Mouse (Mus musculus): ENCODE measurements at regions not wholly inside any gene's neighbourhood (a gene's known extent, or its start where the extent isn't known, plus 50 kb on each side); places are given as distances from the start of the nearest gene placed in this dataset.
A peak's percentile ranks its signal among the peaks of the same experiment; 100 is the strongest.

DNA sequence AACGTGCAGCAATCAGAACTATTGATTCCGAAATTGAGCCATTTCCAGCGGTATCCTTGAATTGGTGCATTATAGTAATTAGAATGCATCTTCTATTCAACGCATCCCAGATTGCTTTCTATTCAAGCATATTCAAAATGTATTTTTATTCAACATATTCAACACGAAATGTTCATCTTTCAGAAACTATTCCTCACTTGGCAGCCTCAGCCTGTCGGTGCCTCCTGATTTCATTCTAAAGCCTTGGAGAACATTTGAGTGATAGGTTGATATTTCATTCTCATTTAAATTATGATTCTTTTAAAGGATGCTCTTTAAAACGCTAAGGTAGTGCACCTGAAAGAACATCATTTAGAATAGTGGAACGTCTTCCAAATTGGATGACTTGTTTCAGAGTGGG is 73.1 kb upstream of the Acsl1 start:
- no peaks in the 10 kb centered on the region for H3K9me3 ChIP-seq (replicated peaks; ENCODE audit: control insufficient read depth, low read length)
- no peaks in the 10 kb centered on the region for H3K27me3 ChIP-seq (ENCODE audit: control insufficient read depth, insufficient read depth, low read depth, low read length)
- H3K27ac ChIP-seq (ENCODE audit: low read length) = no peak overlapping the region
- H3K4me2 ChIP-seq (ENCODE audit: low read depth, low read length) = no peak overlapping the region
- no peak overlapping the region for H3K9ac ChIP-seq (ENCODE audit: low read depth, low read length)
- H3K4me1 ChIP-seq (ENCODE audit: control insufficient read depth, low read depth, low read length) = no peaks in the 10 kb centered on the region
- 58% methylated on average over 8 of the region's 8 CpGs for WGBS (ENCODE audit: insufficient replicate concordance)
- H3K4me3 ChIP-seq (ENCODE audit: low read depth, low read length) = no peak overlapping the region
- no peaks in the 10 kb centered on the region for H3K36me3 ChIP-seq (ENCODE audit: control insufficient read depth, insufficient read depth)
- ATAC-seq (ENCODE audit: low read depth) = no peak

DNA sequence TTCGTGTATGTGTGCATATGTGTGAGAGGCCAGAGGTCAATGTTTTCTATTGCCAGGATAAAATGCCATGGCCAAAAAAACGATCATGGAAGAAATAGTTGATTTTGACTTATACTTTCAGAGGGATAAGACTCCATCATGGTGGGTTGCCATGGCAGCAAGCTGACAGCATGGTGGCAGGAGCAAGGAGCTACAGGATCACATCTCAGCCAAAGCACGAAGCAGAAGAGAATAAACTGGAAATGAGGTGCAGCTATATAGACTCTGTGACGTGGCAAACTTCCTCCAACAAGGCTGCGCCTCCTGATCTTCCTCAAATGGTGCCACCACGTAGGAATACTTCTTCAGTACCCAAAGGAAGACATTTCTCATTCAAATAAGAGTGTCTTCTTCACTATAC is 70.2 kb upstream of the Acsl1 start:
- Histone ChIP-seq H3K4me1 (ENCODE audit: control insufficient read depth, low read depth, low read length) (no peaks in the 10 kb centered on the region; the same call in 1 of the 2 replicates), H3K4me2 (ENCODE audit: low read depth, low read length) (no peak overlapping the region), H3K9me3 (replicated peaks; ENCODE audit: control insufficient read depth, low read length) (no peaks in the 10 kb centered on the region), H3K9ac (ENCODE audit: low read depth, low read length) (no peak overlapping the region), H3K4me3 (ENCODE audit: low read depth, low read length) (no peak overlapping the region), H3K27me3 (ENCODE audit: control insufficient read depth, insufficient read depth, low read depth, low read length) (no peaks in the 10 kb centered on the region), H3K27ac (ENCODE audit: low read length) (no peak overlapping the region), H3K36me3 (ENCODE audit: control insufficient read depth, insufficient read depth) (no peaks in the 10 kb centered on the region)
- no peak for ATAC-seq (ENCODE audit: low read depth)
- WGBS (ENCODE audit: insufficient replicate concordance) = 42% methylated on average over 6 of the region's 6 CpGs

DNA sequence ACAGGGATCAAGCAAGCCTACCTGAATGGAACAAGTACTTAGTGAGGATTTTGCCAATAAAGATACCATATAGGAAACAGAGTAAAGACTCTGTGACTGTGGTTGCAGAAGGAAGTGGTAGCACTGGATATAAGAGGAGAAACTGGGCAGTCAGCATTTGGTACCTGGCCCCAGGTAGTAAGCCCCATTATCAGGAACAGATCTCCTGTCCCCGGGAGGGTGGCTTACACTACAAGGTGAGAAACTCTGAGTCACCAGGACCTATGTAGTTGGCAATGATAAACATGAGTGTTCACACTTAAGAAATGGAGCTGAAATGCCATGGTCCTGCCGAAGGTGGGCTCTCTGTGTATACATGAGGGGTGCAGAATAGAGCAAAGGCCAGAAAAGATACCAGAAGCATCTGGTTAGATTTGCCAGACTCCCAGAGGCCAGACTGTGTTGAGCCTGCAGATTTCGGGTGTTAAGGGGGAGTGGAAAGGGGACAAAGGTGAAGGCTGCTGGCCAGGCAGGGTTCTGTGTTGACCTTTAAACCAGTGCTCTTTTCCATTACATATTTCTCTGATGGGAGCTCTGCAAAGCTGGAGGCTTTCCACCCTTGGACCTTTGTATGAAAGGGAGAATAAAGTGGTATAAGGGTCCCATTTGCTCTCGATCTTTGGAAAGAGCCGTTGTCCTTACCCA is 66.8 kb upstream of the Acsl1 start:
- H3K27me3 ChIP-seq (ENCODE audit: control insufficient read depth, insufficient read depth, low read depth, low read length) = no peaks in the 10 kb centered on the region
- H3K9me3 ChIP-seq (replicated peaks; ENCODE audit: control insufficient read depth, low read length) = no peaks in the 10 kb centered on the region
- no peaks in the 10 kb centered on the region for H3K36me3 ChIP-seq (ENCODE audit: control insufficient read depth, insufficient read depth)
- no peak overlapping the region for H3K4me2 ChIP-seq (ENCODE audit: low read depth, low read length)
- H3K27ac ChIP-seq (ENCODE audit: low read length) = peak overlapping the region; percentile 51
- 51% methylated on average over 5 of the region's 5 CpGs for WGBS (ENCODE audit: insufficient replicate concordance)
- no peaks in the 10 kb centered on the region; the same call in 1 of the 2 replicates for H3K4me1 ChIP-seq (ENCODE audit: control insufficient read depth, low read depth, low read length)
- ATAC-seq (ENCODE audit: low read depth) = peak; percentile 78
- H3K4me3 ChIP-seq (ENCODE audit: low read depth, low read length) = no peak overlapping the region
- no peak overlapping the region for H3K9ac ChIP-seq (ENCODE audit: low read depth, low read length)

DNA sequence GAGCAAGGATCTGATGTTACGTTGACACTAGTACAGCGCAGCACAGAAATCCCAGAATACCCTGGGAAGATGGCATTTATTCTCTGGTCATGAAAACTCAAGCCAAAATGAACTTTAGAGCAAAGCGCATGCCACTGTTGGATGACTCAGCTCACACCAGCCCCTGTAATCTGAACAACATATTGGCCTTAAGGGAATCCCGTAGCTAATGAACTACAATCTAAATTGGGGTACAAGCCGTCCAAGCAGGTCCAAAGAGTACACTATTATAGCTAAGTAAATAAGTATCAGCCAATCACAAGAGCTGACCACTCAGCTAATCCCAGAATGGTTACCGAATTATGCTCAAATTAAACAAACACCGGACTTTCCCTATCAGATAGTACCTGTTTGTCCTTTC is 62.0 kb upstream of the Acsl1 start:
- Histone ChIP-seq H3K4me2 (ENCODE audit: low read depth, low read length) (no peak overlapping the region), H3K4me1 (ENCODE audit: control insufficient read depth, low read depth, low read length) (no peaks in the 10 kb centered on the region; the same call in 1 of the 2 replicates), H3K4me3 (ENCODE audit: low read depth, low read length) (no peak overlapping the region), H3K27ac (ENCODE audit: low read length) (peak overlapping the region; percentile 58; the same call in 1 of the 2 replicates), H3K27me3 (ENCODE audit: control insufficient read depth, insufficient read depth, low read depth, low read length) (no peaks in the 10 kb centered on the region), H3K36me3 (ENCODE audit: control insufficient read depth, insufficient read depth) (no peaks in the 10 kb centered on the region), H3K9me3 (replicated peaks; ENCODE audit: control insufficient read depth, low read length) (no peaks in the 10 kb centered on the region), H3K9ac (ENCODE audit: low read depth, low read length) (no peak overlapping the region)
- peak; percentile 58 for ATAC-seq (ENCODE audit: low read depth)
- 74% methylated on average over 7 of the region's 7 CpGs for WGBS (ENCODE audit: insufficient replicate concordance)

DNA sequence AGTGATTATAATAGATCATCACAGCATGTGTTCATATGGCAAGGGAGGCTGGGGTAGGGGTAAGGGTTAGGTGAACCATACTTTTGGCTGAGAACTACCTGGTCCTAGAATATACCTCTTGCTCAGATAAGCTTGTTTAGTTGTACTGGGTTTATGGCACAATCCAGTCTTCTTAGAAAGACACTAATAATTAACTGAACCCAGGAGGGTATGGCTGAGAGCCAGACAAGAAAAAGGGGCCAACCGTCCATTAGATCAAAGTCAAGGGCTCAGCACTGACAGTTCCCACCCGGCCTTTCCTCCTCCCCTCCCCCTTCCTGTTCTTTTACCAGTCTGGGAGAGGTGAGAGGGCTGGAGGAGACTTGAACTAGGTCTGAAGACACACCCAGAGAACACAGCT is 61.5 kb upstream of the Acsl1 start:
- H3K27ac ChIP-seq (ENCODE audit: low read length) = peak overlapping the region; percentile 58; the same call in 1 of the 2 replicates
- ATAC-seq (ENCODE audit: low read depth) = peak; percentile 85
- WGBS (ENCODE audit: insufficient replicate concordance) = 19% methylated on average over 2 of the region's 2 CpGs

DNA sequence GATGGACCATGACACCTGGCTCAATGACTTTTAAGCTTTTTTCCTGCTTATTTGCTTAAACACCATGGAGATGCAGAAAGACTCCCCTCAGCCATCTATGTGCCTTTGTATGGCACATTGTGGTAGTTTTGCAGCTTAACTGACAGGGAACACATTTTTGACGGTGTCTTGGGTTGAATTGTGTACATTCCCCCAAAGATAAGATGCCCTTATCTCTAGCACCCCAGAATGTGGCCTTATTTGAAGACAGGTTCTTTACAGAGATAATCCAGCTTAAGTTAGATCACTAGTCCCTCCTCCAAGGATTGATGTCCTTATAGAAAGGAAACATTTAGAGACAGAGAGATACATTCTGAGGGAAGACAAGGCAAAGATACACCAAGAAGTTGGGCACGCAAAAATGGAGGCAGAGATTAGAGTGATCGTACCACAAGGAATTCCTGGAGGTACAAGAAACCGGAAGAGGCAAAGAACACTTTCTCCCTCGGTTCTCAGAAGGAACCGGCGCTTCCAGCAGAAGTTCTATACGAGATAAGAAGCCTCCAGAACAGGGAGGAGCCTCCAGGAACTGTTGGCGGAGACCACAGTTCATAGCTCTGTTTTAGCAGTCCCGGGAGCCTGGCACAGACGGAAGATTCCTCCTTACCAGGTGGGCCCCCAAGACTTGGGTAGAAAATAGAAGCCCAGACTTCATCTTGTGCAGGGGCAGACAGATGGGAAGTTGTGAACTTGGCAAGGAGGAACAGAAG is 58.8 kb upstream of the Acsl1 start:
- no peak overlapping the region for H3K27ac ChIP-seq (ENCODE audit: low read length)
- H3K27me3 ChIP-seq (ENCODE audit: control insufficient read depth, insufficient read depth, low read depth, low read length) = no peaks in the 10 kb centered on the region
- WGBS (ENCODE audit: insufficient replicate concordance) = 56% methylated on average over 11 of the region's 11 CpGs
- ATAC-seq (ENCODE audit: low read depth) = no peak
- H3K4me3 ChIP-seq (ENCODE audit: low read depth, low read length) = no peak overlapping the region
- H3K9ac ChIP-seq (ENCODE audit: low read depth, low read length) = no peak overlapping the region
- H3K4me2 ChIP-seq (ENCODE audit: low read depth, low read length) = no peak overlapping the region
- H3K36me3 ChIP-seq (ENCODE audit: control insufficient read depth, insufficient read depth) = no peaks in the 10 kb centered on the region
- no peaks in the 10 kb centered on the region for H3K9me3 ChIP-seq (replicated peaks; ENCODE audit: control insufficient read depth, low read length)
- no peaks in the 10 kb centered on the region; the same call in 1 of the 2 replicates for H3K4me1 ChIP-seq (ENCODE audit: control insufficient read depth, low read depth, low read length)

More for the DNA sequence above, 61.5 kb upstream of the Acsl1 start:
- no peak overlapping the region for H3K4me3 ChIP-seq (ENCODE audit: low read depth, low read length)
- no peaks in the 10 kb centered on the region; the same call in 1 of the 2 replicates for H3K4me1 ChIP-seq (ENCODE audit: control insufficient read depth, low read depth, low read length)
- no peaks in the 10 kb centered on the region for H3K36me3 ChIP-seq (ENCODE audit: control insufficient read depth, insufficient read depth)
- H3K4me2 ChIP-seq (ENCODE audit: low read depth, low read length) = no peak overlapping the region
- no peaks in the 10 kb centered on the region for H3K27me3 ChIP-seq (ENCODE audit: control insufficient read depth, insufficient read depth, low read depth, low read length)
- no peak overlapping the region for H3K9ac ChIP-seq (ENCODE audit: low read depth, low read length)
- no peaks in the 10 kb centered on the region for H3K9me3 ChIP-seq (replicated peaks; ENCODE audit: control insufficient read depth, low read length)

DNA sequence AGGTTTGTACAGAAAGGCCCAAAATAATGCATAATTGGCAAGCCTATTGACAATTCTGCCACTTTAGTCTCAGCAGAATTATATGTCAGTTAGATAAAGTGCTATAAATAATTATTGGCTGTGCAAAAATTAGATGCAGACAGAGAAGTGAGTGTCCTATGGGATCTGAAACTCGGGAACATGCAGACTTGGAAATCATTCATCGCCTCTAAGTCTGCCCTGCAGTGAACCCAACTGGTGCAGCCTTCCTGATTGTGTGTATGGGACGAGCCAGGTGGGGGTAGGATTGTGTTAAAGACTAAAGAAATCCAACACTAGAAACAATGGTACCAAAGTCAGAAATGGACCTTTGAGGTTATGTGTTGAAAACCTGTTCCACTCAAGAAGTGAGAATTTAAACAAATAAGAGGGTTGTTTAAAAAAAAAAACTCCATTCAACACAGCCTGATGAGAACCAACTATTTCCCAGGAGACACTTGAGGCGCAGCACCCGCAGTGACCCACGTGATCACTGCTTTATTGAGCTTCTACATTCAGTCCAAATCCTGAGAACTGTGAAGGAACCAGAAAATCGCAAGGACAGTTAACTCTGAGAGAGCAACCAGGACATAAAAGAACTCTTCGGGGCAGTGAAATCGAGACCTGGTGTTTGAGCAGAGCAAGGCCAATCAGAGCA is 57.4 kb upstream of the Acsl1 start:
- Histone ChIP-seq H3K27ac (ENCODE audit: low read length) (no peak overlapping the region), H3K4me1 (ENCODE audit: control insufficient read depth, low read depth, low read length) (no peaks in the 10 kb centered on the region; the same call in 1 of the 2 replicates), H3K9me3 (replicated peaks; ENCODE audit: control insufficient read depth, low read length) (no peaks in the 10 kb centered on the region), H3K4me2 (ENCODE audit: low read depth, low read length) (no peak overlapping the region), H3K4me3 (ENCODE audit: low read depth, low read length) (no peak overlapping the region), H3K36me3 (ENCODE audit: control insufficient read depth, insufficient read depth) (no peaks in the 10 kb centered on the region), H3K9ac (ENCODE audit: low read depth, low read length) (no peak overlapping the region), H3K27me3 (ENCODE audit: control insufficient read depth, insufficient read depth, low read depth, low read length) (no peaks in the 10 kb centered on the region)
- ATAC-seq (ENCODE audit: low read depth) = no peak
- WGBS (ENCODE audit: insufficient replicate concordance) = 66% methylated on average over 9 of the region's 9 CpGs

DNA sequence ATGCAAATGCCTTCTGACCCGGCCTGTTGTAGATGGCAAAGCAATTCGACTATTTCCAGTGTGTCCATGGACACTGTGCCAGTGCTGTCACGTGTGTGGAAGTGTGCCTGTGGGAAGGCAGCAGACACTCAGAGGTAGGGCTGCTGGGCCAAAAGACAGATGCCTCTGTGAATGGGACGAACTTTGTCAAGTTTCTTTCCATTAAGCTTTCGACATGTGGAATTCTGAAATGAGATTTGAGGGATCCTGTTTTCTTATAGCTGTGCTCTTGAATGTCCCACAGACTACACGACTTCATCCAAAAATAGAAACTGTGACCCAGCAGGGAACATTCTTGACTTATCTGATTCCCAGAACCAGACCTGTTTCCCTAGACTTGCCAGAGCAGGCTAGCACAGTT is 56.0 kb upstream of the Acsl1 start:
- H3K9ac ChIP-seq (ENCODE audit: low read depth, low read length) = no peak overlapping the region
- ATAC-seq (ENCODE audit: low read depth) = no peak
- no peaks in the 10 kb centered on the region for H3K4me1 ChIP-seq (ENCODE audit: control insufficient read depth, low read depth, low read length)
- H3K9me3 ChIP-seq (replicated peaks; ENCODE audit: control insufficient read depth, low read length) = no peaks in the 10 kb centered on the region
- H3K27me3 ChIP-seq (ENCODE audit: control insufficient read depth, insufficient read depth, low read depth, low read length) = no peaks in the 10 kb centered on the region
- no peaks in the 10 kb centered on the region for H3K36me3 ChIP-seq (ENCODE audit: control insufficient read depth, insufficient read depth)
- H3K27ac ChIP-seq (ENCODE audit: low read length) = no peak overlapping the region
- H3K4me2 ChIP-seq (ENCODE audit: low read depth, low read length) = no peak overlapping the region
- 63% methylated on average over 6 of the region's 6 CpGs for WGBS (ENCODE audit: insufficient replicate concordance)
- H3K4me3 ChIP-seq (ENCODE audit: low read depth, low read length) = no peak overlapping the region

DNA sequence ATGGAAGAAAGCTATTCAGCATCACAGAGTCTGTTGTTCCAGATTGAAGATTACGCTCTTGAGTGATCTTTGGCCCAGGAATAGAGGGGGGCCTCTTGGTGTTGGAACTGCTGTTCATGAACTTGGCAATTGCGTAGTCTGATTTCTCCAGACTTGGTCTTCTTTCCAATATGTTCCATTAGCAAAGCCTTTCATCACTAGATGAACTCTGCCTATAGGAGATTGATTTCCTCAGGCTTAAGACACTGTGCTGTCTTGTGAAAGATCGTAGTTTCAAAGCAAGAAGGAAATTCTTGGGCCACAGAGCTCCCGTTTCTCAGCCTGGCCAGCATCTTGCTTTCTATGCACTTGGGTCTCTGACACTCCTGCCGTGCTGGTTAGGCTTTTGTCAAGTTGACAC is 51.4 kb upstream of the Acsl1 start:
- no peaks in the 10 kb centered on the region for H3K36me3 ChIP-seq (ENCODE audit: control insufficient read depth, insufficient read depth)
- H3K4me3 ChIP-seq (ENCODE audit: low read depth, low read length) = no peak overlapping the region
- H3K27me3 ChIP-seq (ENCODE audit: control insufficient read depth, insufficient read depth, low read depth, low read length) = no peaks in the 10 kb centered on the region
- H3K4me1 ChIP-seq (ENCODE audit: control insufficient read depth, low read depth, low read length) = no peaks in the 10 kb centered on the region
- no peak overlapping the region for H3K4me2 ChIP-seq (ENCODE audit: low read depth, low read length)
- no peak for ATAC-seq (ENCODE audit: low read depth)
- H3K9ac ChIP-seq (ENCODE audit: low read depth, low read length) = no peak overlapping the region
- no peak overlapping the region for H3K27ac ChIP-seq (ENCODE audit: low read length)
- 61% methylated on average over 5 of the region's 5 CpGs for WGBS (ENCODE audit: insufficient replicate concordance)
- H3K9me3 ChIP-seq (replicated peaks; ENCODE audit: control insufficient read depth, low read length) = no peaks in the 10 kb centered on the region

All from liver, embryonic 16.5 days (tissue).